Mouse (Mus musculus): Measurements from ENCODE around the gene Fabp7.

GRCm38 (mm10) chr10:57745452-57745851 is 39.2 kb upstream of the Fabp7 start:
- no peak for TF ChIP-seq CTCF (IDR thresholded peaks at IDR 0.05; ENCODE audit: borderline replicate concordance, control insufficient read depth, extremely low read depth, insufficient read depth, low read length, poor library complexity)
- TF ChIP-seq POLR2A (IDR thresholded peaks at IDR 0.05; ENCODE audit: control insufficient read depth, extremely low read depth, insufficient read depth, low read length, poor library complexity), result no peak

Measured in thymus, adult 2 months (tissue).